Mouse (Mus musculus): ENCODE data around the gene Mfap1b. TPM values are rescaled to one million over a fixed set of nuclear protein-coding genes. Genes with fewer than 3 reads are reported as not detected.
"Not testable (repeated sequence)": the region's sequence is repeated elsewhere in the genome, so short reads cannot be mapped to it uniquely, and the experiment has no call there.

Mfap1b gene
- polyA plus RNA-seq, 1 experiment from 2014 or later: 54.5 TPM

GRCm38 (mm10) chr2:121501550-121501949 lies 27.7 kb upstream of the Mfap1b start:
- H3K27me3 ChIP-seq (ENCODE audit: low read depth, poor library complexity, severe bottlenecking); H3K9me3 ChIP-seq (replicated peaks); H3K27ac ChIP-seq; H3K4me3 ChIP-seq; DNase-seq (ENCODE audit: low spot score); H3K4me1 ChIP-seq: not testable (repeated sequence)
- peaks cover 20% of the 10 kb centered on the region for H3K36me3 ChIP-seq
- 86% methylated on average over 2 of the region's 6 CpGs for WGBS

GRCm38 (mm10) chr2:121484403-121484802 lies 10.5 kb upstream of the Mfap1b start:
- WGBS: 79% methylated on average over 2 of the region's 2 CpGs
- not testable (repeated sequence) for H3K36me3 ChIP-seq; H3K27ac ChIP-seq; H3K27me3 ChIP-seq (ENCODE audit: low read depth, poor library complexity, severe bottlenecking); H3K9me3 ChIP-seq (replicated peaks); H3K4me1 ChIP-seq; DNase-seq (ENCODE audit: low spot score); H3K4me3 ChIP-seq

DNA sequence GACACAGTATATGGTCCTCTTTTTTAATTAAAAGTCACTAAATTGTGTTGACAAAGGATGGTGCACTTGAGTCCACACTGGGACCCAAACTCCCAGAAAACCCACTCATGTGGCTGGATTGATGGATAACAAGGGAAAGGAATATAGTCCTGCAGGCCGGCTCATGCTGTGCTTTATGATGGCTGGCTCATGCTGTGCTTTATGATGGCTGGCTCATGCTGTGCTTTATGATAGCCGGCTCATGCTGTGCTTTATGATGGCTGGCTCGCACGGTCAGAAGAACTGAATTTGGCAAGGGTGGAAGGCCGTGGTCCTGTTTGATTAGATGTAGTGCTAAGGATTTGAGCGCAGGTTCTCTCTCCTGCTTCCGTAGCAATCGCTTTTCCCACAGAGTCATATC lies 9.7 kb upstream of the Mfap1b start:
- no peaks in the 10 kb centered on the region for H3K36me3 ChIP-seq
- no peak overlapping the region for H3K4me3 ChIP-seq
- no peaks in the 10 kb centered on the region for H3K27me3 ChIP-seq (ENCODE audit: low read depth, poor library complexity, severe bottlenecking)
- no peaks in the 10 kb centered on the region for H3K9me3 ChIP-seq (replicated peaks)
- 74% methylated on average over 8 of the region's 8 CpGs for WGBS
- peak; percentile 20 for DNase-seq (ENCODE audit: low spot score)
- H3K4me1 ChIP-seq: peaks cover 5% of the 10 kb centered on the region; the same call in 1 of the 2 replicates
- H3K27ac ChIP-seq: no peak overlapping the region

- H3K27ac ChIP-seq; H3K4me3 ChIP-seq; H3K9me3 ChIP-seq (replicated peaks); H3K27me3 ChIP-seq (ENCODE audit: low read depth, poor library complexity, severe bottlenecking); H3K36me3 ChIP-seq; H3K4me1 ChIP-seq: not testable (repeated sequence)
- DNase-seq (ENCODE audit: low spot score): peak; percentile 19
- WGBS: 84% methylated on average over 13 of the region's 13 CpGs
These were observed 7.0 kb upstream of the Mfap1b start for GRCm38 (mm10) chr2:121480916-121481315.

DNA sequence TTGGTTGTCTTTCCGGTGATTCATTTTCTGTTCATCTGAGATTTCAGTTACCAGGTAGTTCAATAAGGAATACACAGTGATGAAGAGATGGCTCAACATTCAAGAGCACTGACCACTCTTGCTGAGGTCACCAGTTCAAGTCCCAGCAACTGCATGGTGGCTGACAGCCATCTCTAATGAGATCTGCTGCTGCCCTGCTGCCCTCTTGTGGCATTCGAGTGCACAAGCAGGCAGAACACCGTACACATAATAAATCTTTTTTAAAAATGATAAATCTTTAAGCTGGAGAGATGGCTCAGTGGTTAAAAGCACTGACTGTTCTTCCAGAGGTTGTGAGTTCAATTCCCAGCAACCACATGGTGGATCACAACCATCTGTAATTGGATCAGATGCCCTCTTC lies 6.6 kb upstream of the Mfap1b start:
- H3K36me3 ChIP-seq: no peaks in the 10 kb centered on the region
- peaks cover 5% of the 10 kb centered on the region for H3K4me1 ChIP-seq
- 63% methylated on average over 3 of the region's 3 CpGs for WGBS
- DNase-seq (ENCODE audit: low spot score): peak; percentile 31
- no peaks in the 10 kb centered on the region for H3K9me3 ChIP-seq (replicated peaks)
- no peaks in the 10 kb centered on the region for H3K27me3 ChIP-seq (ENCODE audit: low read depth, poor library complexity, severe bottlenecking)
- H3K4me3 ChIP-seq: no peak overlapping the region
- no peak overlapping the region for H3K27ac ChIP-seq

DNA sequence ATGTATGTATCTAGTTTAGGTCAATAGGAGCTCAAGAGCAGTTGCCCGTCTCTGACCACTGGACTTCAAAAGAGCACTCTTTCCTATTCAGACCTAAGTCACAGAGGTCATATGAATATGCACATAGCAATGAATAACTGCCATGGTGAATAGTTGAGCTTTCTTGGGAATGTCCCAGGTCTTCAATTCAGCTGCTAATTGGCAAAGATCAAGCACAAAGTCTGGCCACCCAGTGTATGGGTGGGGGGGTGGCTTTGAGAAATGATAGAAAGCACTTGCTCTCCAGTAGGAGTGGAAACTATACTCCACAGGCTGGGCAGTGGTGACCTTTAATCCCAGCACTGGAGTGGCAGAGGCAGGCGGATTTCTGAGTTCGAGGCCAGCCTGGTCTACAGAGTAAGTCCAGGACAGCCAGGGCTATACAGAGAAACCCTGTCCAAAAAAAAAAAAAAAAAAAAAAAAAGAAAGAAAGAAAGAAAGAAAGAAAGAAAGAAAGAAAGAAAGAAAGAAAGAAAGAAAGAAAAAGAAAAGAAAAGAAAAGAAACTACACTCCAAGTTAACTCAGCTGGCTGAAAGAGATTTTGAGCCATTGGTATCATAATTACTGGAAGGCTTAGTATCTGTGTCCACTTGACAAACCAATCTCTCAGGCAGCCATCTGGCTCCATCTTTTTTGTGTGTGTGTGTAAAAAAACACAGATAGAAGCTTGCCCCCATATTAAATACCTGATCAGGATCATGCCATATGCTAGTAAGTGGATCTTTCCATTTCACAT lies 3.8 kb upstream of the Mfap1b start:
- Histone ChIP-seq H3K9me3 (replicated peaks) (no peaks in the 10 kb centered on the region), H3K4me3 (no peak overlapping the region), H3K27ac (no peak overlapping the region), H3K4me1 (peaks cover 3% of the 10 kb centered on the region; the same call in 1 of the 2 replicates), H3K27me3 (ENCODE audit: low read depth, poor library complexity, severe bottlenecking) (no peaks in the 10 kb centered on the region), H3K36me3 (no peaks in the 10 kb centered on the region)
- WGBS: 76% methylated on average over 3 of the region's 3 CpGs
- DNase-seq (ENCODE audit: low spot score): peak; percentile 18

GRCm38 (mm10) chr2:121475306-121475705 lies 1.4 kb upstream of the Mfap1b start:
- not testable (repeated sequence) for H3K27ac ChIP-seq; H3K27me3 ChIP-seq (ENCODE audit: low read depth, poor library complexity, severe bottlenecking); H3K9me3 ChIP-seq (replicated peaks); H3K4me3 ChIP-seq; H3K4me1 ChIP-seq; DNase-seq (ENCODE audit: low spot score)
- WGBS: 96% methylated on average over 2 of the region's 2 CpGs
- peaks cover 11% of the 10 kb centered on the region for H3K36me3 ChIP-seq

DNA sequence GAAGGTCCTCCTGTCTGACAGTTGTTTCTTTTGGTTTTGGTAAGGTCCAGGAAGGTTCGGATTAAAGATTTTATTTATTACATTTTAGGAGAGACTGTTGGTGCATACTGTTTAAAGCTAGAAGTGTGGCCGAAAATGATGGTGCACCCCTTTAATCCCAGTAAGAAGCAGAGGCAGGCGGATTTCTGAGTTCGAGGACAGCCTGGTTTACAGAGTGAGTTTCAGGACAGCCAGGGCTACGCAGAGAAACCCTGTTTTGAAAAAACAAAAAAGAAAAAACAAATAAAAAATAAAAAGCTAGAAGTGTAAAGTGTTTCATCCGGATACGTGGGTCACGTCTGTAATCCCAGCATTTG lies 291 bp upstream of the Mfap1b start:
- no peak overlapping the region; the same call in 1 of the 2 replicates for H3K27ac ChIP-seq
- WGBS: 37% methylated on average over 8 of the region's 8 CpGs
- no peaks in the 10 kb centered on the region for H3K27me3 ChIP-seq (ENCODE audit: low read depth, poor library complexity, severe bottlenecking)
- H3K36me3 ChIP-seq: peaks cover 12% of the 10 kb centered on the region
- no peak for DNase-seq (ENCODE audit: low spot score)
- no peaks in the 10 kb centered on the region for H3K9me3 ChIP-seq (replicated peaks)
- H3K4me3 ChIP-seq: peak overlapping the region; percentile 62
- H3K4me1 ChIP-seq: peaks cover 3% of the 10 kb centered on the region; the same call in 1 of the 2 replicates

DNA sequence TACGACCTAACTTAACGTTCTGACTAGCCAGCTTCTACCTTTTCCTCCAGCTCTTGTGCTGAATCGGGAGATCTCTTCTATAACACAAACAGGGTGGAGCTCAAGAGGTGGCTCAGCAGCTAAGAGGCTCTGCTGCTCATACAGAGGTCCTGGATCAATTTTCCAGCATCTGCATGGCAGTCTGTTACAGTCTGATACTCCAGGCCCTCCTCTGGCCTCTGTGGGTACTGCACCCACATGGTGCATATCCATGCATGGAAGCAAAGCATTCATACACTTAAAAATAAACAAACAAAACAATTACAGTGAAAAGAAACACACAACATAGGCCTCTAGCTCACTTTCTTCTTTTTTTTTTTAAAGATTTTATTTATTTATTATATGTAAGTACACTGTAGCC lies 1.1 kb downstream of the Mfap1b start:
- H3K27me3 ChIP-seq (ENCODE audit: low read depth, poor library complexity, severe bottlenecking); DNase-seq (ENCODE audit: low spot score); H3K4me1 ChIP-seq; H3K9me3 ChIP-seq (replicated peaks); H3K27ac ChIP-seq; H3K4me3 ChIP-seq: not testable (repeated sequence)
- WGBS: 93% methylated on average over 3 of the region's 3 CpGs
- peaks cover 16% of the 10 kb centered on the region for H3K36me3 ChIP-seq

DNA sequence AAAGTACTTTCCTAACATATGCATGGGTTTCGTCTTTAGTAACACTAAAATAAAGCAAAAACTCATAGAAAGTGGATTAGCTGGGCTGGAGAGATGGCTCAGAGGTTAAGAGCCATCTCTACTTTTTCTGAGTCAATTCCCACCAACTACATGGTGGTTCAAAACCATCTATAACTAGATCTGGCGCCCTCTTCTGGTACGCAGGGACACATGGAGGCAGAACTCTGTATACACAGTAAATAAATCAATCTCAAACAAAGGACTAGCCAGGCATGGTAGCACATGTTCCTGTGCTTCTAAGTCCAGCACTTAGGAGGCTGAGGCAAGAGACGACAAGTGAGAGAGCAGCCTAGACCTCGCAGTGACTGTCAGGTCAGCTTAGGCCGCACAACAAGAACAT lies 4.9 kb downstream of the Mfap1b start:
- 73% methylated on average over 4 of the region's 6 CpGs for WGBS
- not testable (repeated sequence) for H3K27ac ChIP-seq; DNase-seq (ENCODE audit: low spot score); H3K27me3 ChIP-seq (ENCODE audit: low read depth, poor library complexity, severe bottlenecking); H3K4me1 ChIP-seq; H3K9me3 ChIP-seq (replicated peaks); H3K4me3 ChIP-seq
- H3K36me3 ChIP-seq: peaks cover 16% of the 10 kb centered on the region

DNA sequence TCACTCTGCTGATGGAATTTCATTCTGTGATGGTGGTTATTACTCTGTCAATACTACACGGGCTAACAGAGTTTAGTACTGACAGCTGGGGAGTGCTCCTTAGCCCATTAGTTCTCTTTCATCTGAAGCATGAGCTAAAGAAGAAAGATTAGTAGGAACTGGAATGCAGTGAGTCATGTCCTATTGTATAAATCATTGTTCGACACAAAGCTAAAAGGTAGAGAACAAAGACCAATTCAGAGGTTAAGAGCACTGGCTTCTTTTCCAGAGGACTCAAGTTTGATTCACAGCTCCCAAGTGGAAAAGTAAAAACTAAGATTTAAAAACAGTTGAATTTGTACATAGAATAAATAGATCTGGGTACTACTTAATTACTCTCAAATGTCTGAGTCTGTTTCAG lies 13.8 kb downstream of the Mfap1b start:
- H3K27ac ChIP-seq: no peak overlapping the region
- DNase-seq (ENCODE audit: low spot score): no peak
- H3K27me3 ChIP-seq (ENCODE audit: low read depth, poor library complexity, severe bottlenecking): no peaks in the 10 kb centered on the region
- H3K4me3 ChIP-seq: no peak overlapping the region
- H3K9me3 ChIP-seq (replicated peaks): no peaks in the 10 kb centered on the region
- peaks cover 39% of the 10 kb centered on the region for H3K36me3 ChIP-seq
- WGBS: 69% methylated on average over 2 of the region's 2 CpGs
- H3K4me1 ChIP-seq: peaks cover 13% of the 10 kb centered on the region

DNA sequence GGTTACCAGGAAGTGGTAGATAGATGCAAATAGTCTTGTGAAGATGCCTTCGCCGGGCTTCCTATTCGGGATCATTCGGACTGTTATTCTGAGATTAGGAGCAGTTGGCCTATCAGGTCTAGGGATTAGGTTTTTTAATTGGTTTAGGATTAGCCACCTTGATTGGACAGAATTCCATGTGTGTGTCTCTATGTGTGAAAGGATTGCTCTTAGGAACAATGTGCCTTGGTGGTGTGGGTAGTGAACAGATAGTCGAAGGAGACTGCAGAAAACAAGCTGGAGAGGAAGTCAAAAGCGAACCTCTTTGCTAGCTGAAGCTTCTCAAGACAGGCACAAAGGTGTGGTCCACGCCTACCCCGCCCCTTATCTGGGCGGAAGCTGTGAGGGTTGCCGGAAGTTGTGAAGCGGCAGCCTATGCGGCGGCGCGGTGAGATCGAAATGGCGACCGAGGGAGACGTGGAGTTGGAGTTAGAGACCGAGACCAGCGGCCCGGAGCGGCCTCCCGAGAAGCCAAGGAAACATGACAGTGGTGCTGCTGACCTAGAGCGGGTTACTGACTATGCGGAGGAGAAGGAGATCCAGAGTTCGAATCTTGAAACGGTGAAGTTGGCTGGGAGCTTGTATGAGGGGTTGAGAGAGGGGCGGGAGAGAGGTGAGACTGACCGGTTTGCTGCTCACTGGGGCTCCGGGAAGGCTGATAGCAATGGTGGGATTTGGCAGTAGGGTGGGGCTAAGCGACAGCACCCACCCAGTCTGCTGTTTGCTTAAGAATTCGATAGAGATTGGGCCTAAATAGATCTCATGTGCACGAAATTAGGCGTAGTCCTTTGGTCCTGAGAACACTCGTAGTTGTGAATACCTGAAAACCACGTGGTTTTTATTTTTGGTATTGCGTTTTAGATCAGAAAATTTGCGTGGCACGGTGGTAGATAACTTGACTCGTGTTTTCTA lies 16.9 kb downstream of the Mfap1b start, which contains the start of gene Serinc4:
Gene Serinc4 (minus strand): TSS at position 90 of the 951 bp plus-strand sequence.
- Histone ChIP-seq H3K27ac (peak within 1 kb of the TSS; percentile 89), H3K27me3 (ENCODE audit: low read depth, poor library complexity, severe bottlenecking) (no peaks in the 10 kb centered on the region), H3K36me3 (peaks cover 66% of the 10 kb centered on the region), H3K4me3 (peak within 1 kb of the TSS; percentile 90), H3K9me3 (replicated peaks) (no peaks in the 10 kb centered on the region), H3K4me1 (peaks cover 17% of the 10 kb centered on the region)
- peak; percentile 90 for DNase-seq (ENCODE audit: low spot score)
- 5% methylated on average over 41 of the region's 41 CpGs for WGBS

DNA sequence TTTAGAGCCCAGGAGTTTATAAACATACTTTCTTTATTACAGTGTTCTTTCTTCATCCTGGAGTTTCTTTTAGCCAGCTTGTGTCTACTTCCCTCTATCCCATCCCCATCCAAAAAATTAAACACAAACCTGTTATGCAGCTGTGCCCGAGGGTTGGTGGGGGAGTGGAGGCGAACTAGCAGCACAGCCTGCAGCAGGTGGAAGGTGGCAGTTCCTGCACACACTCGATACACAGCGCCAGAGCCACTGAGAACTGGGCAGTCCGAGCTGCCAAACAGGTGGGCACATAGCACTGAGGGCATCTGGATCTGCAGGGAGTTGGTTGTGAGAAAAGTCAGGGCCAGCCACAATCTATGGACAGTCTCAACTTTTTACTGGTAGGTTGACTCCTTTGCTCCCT lies 18.3 kb downstream of the Mfap1b start:
- peaks cover 22% of the 10 kb centered on the region for H3K4me1 ChIP-seq
- H3K27ac ChIP-seq: no peak overlapping the region
- H3K4me3 ChIP-seq: no peak overlapping the region
- DNase-seq (ENCODE audit: low spot score): no peak
- H3K27me3 ChIP-seq (ENCODE audit: low read depth, poor library complexity, severe bottlenecking): no peaks in the 10 kb centered on the region
- H3K9me3 ChIP-seq (replicated peaks): no peaks in the 10 kb centered on the region
- peaks cover 69% of the 10 kb centered on the region for H3K36me3 ChIP-seq
- WGBS: 79% methylated on average over 5 of the region's 5 CpGs

All from limb, embryonic 10.5 days (tissue).